ENCODE assay signal across 9 mouse cellular contexts in genomic region chr1:191352786-191353488, GRCm38 (mm10). TPM values are rescaled to one million over a fixed set of nuclear protein-coding genes. Genes with fewer than 3 reads are reported as not detected.
DNase-seq lines count a peak whose midpoint lies in the region; ATAC-seq and TF ChIP-seq lines count a peak whose summit lies in the region.
"Had no signal": no experiment of that assay in that cellular context is flagged by ENCODE, and none has a peak within 500 bp of the region (broad histone marks: within the 10 kb centered on the region; RNA-seq: fewer than 3 reads in every experiment).

No protein-coding gene starts in this region.

- H3K27ac ChIP-seq in ES-E14 (ENCODE audit: insufficient read depth, low read depth, low read length, poor library complexity, severe bottlenecking) = no peak overlapping the region
- 0 out of 2 replicates have a peak overlapping the region, but pooled peaks have one; percentile 5 for H3K27ac ChIP-seq in forebrain, postnatal 0 days (ENCODE audit: low read depth, low read length)
- no peak overlapping the region for H3K27ac ChIP-seq in neural tube, embryonic 11.5 days (ENCODE audit: low read depth, low read length)
- H3K27ac ChIP-seq: midbrain, embryonic 12.5 days had no signal

- no peaks in the 10 kb centered on the region for H3K9me3 ChIP-seq in ES-E14 (ENCODE audit: control insufficient read depth, insufficient read depth, low read depth, low read length)
- no peaks in the 10 kb centered on the region for H3K9me3 ChIP-seq in forebrain, postnatal 0 days (ENCODE audit: low read length)
- H3K9me3 ChIP-seq in neural tube, embryonic 11.5 days (ENCODE audit: control insufficient read depth, low read length) = no peaks in the 10 kb centered on the region
- H3K9me3 ChIP-seq: midbrain, embryonic 12.5 days had no signal

- DNase-seq in left cerebral cortex, adult 18-20 months (ENCODE audit: low spot score in 2 of 2) = peak; percentile 45 to 68
- DNase-seq in left cerebral cortex, adult 11 months (ENCODE audit: low spot score) = no peak
- no peak for DNase-seq in ES-E14 (ENCODE audit: low read depth, low spot score)
- peak; percentile 12 for DNase-seq in brain, embryonic 18.5 days (ENCODE audit: low read depth, low spot score)
- DNase-seq in forebrain, postnatal 0 days = peak; percentile 82
- peak; percentile 57 to 68 for DNase-seq in layer of hippocampus, postnatal 10 days (ENCODE audit: low spot score in 2 of 2)
- peak; percentile 43 for DNase-seq in neural tube, embryonic 11.5 days (ENCODE audit: low spot score)
- no peak for DNase-seq in ovary, postnatal 36 days (ENCODE audit: low spot score)

- in situ Hi-C loops in ES-E14 (cut with MboI; ENCODE audit: low sequenced_read_pairs in 2 of 2, unreplicated experiment in 2 of 2) = loop anchor here (25.0 kb wide), 2 partner anchors 184 to 459 kb away; partner anchors contain the start of gene Nek2 (in 1 of the 2)

- no peak; the same call in 1 of the 2 replicates for ATAC-seq in forebrain, postnatal 0 days
- no peak for ATAC-seq in neural tube, embryonic 11.5 days (ENCODE audit: insufficient read depth, low FRiP score, low TSS enrichment)

- H3K9ac ChIP-seq in ES-E14 (ENCODE audit: insufficient read depth, low read depth, low read length, poor library complexity, severe bottlenecking) = no peak overlapping the region
- no peak overlapping the region for H3K9ac ChIP-seq in forebrain, postnatal 0 days
- no peak overlapping the region for H3K9ac ChIP-seq in neural tube, embryonic 11.5 days (ENCODE audit: low read length)
- H3K9ac ChIP-seq: midbrain, embryonic 12.5 days had no signal

- H3K27me3 ChIP-seq in forebrain, postnatal 0 days (ENCODE audit: insufficient read depth, low read length) = no peaks in the 10 kb centered on the region
- no peaks in the 10 kb centered on the region for H3K27me3 ChIP-seq in neural tube, embryonic 11.5 days (ENCODE audit: control insufficient read depth, insufficient read depth, low read length)
- H3K27me3 ChIP-seq: midbrain, embryonic 12.5 days had no signal

- no peak overlapping the region for H3K4me3 ChIP-seq in ES-E14 (ENCODE audit: insufficient read depth in 1 of 2, low read depth in 1 of 2, low read length in 2 of 2, poor library complexity in 1 of 2, severe bottlenecking in 1 of 2)
- no peak overlapping the region for H3K4me3 ChIP-seq in forebrain, postnatal 0 days (ENCODE audit: low read depth, low read length)
- H3K4me3 ChIP-seq in neural tube, embryonic 11.5 days (ENCODE audit: low read depth, low read length) = no peak overlapping the region
- H3K4me3 ChIP-seq: midbrain, embryonic 12.5 days had no signal

- H3K4me1 ChIP-seq in ES-E14 (ENCODE audit: control insufficient read depth in 2 of 2, insufficient read depth in 2 of 2, low read length in 2 of 2, poor library complexity in 1 of 2) = peaks cover 0 to 3% of the 10 kb centered on the region in 2 experiments; a peak in 1 of 4 replicates
- H3K4me1 ChIP-seq in forebrain, postnatal 0 days (ENCODE audit: insufficient read depth) = no peaks in the 10 kb centered on the region
- H3K4me1 ChIP-seq in neural tube, embryonic 11.5 days (ENCODE audit: control insufficient read depth, insufficient read depth, low read length) = no peaks in the 10 kb centered on the region
- H3K4me1 ChIP-seq: midbrain, embryonic 12.5 days had no signal

- peak; percentile 63 for TF ChIP-seq CTCF in forebrain, postnatal 0 days (IDR thresholded peaks at IDR 0.05; ENCODE audit: low read depth)

- peaks cover 19% of the 10 kb centered on the region for H3K36me3 ChIP-seq in ES-E14 (ENCODE audit: control insufficient read depth, insufficient read depth, low read length, poor library complexity, severe bottlenecking)
- peaks cover 62% of the 10 kb centered on the region for H3K36me3 ChIP-seq in forebrain, postnatal 0 days (ENCODE audit: insufficient read depth)
- H3K36me3 ChIP-seq in neural tube, embryonic 11.5 days (ENCODE audit: control insufficient read depth, insufficient read depth, low read length) = peaks cover 10% of the 10 kb centered on the region

- H3K4me2 ChIP-seq in forebrain, postnatal 0 days (ENCODE audit: low read depth) = no peak overlapping the region
- H3K4me2 ChIP-seq in neural tube, embryonic 11.5 days (ENCODE audit: low read depth) = no peak overlapping the region
- H3K4me2 ChIP-seq: midbrain, embryonic 12.5 days had no signal

- 57% methylated on average over 14 of the region's 14 CpGs for WGBS in forebrain, postnatal 0 days
- WGBS in neural tube, embryonic 11.5 days = 70% methylated on average over 14 of the region's 14 CpGs

TF ChIP-seq in ES-E14, 5 proteins besides CTCF, POLR2A, EP300 and RAD21:
- TF ChIP-seq ZNF384 (IDR thresholded peaks at IDR 0.05; ENCODE audit: low read depth, low read length) = peak; percentile 94
- no peak for TF ChIP-seq ZC3H11A (IDR thresholded peaks at IDR 0.05; ENCODE audit: borderline replicate concordance, low read depth, low read length)
- TF ChIP-seq MAFK (IDR thresholded peaks at IDR 0.05; ENCODE audit: insufficient read depth, low read depth, low read length) = no peak
- TF ChIP-seq CHD2 (IDR thresholded peaks at IDR 0.05; ENCODE audit: low read depth, low read length) = no peak
- no peak for TF ChIP-seq HCFC1 (IDR thresholded peaks at IDR 0.05; ENCODE audit: borderline replicate concordance, insufficient read depth, low read length)

RNA-seq across cellular contexts. Expression of gene Tmem206, which starts 27.2 kb away (rescaled TPM):
- total RNA-seq in left cerebral cortex, adult 18-20 months (2021) = 10 to 100 TPM in 1 of 2 experiments, 1 to 10 TPM in 1; 8.2 to 10.4 TPM
- 9.9 and 12.7 TPM in 2 replicates for total RNA-seq in ES-E14 (2012; rRNA removed)
- 20.2 and 28.3 TPM in 2 replicates for total RNA-seq in forebrain, postnatal 0 days (2014; rRNA removed)
- polyA plus RNA-seq in forebrain, postnatal 0 days (2015; fragmentation: Nextera tagmentation; extraction: Ambion mirVana) = 26.1 and 30.8 TPM in 2 replicates
- 10 to 100 TPM; 12.1 to 12.8 TPM for total RNA-seq in layer of hippocampus, postnatal 10 days (2021)
- 32.3 and 38.5 TPM in 2 replicates for polyA plus RNA-seq in neural tube, embryonic 11.5 days (2014; fragmentation: Nextera tagmentation; extraction: Ambion mirVana)

RNA-seq across cellular contexts. Expression of gene Nenf, which starts 34.9 kb away (rescaled TPM):
- 10 to 100 TPM; 76.1 to 80.3 TPM for total RNA-seq in left cerebral cortex, adult 18-20 months (2021)
- 31.2 and 50.1 TPM in 2 replicates for total RNA-seq in ES-E14 (2012; rRNA removed)
- total RNA-seq in forebrain, postnatal 0 days (2014; rRNA removed) = 170 and 329 TPM in 2 replicates
- 189 and 236 TPM in 2 replicates for polyA plus RNA-seq in forebrain, postnatal 0 days (2015; fragmentation: Nextera tagmentation; extraction: Ambion mirVana)
- total RNA-seq in layer of hippocampus, postnatal 10 days (2021) = 10 to 100 TPM; 74.6 to 89.2 TPM
- polyA plus RNA-seq in neural tube, embryonic 11.5 days (2014; fragmentation: Nextera tagmentation; extraction: Ambion mirVana) = 72.4 and 77.5 TPM in 2 replicates

RNA-seq across cellular contexts. Expression of gene Ppp2r5a, which starts 50.1 kb away (rescaled TPM):
- total RNA-seq in left cerebral cortex, adult 18-20 months (2021) = 10 to 100 TPM; 89.2 to 94.1 TPM
- total RNA-seq in ES-E14 (2012; rRNA removed) = 47.3 and 47.5 TPM in 2 replicates
- total RNA-seq in forebrain, postnatal 0 days (2014; rRNA removed) = 36.6 and 39.2 TPM in 2 replicates
- polyA plus RNA-seq in forebrain, postnatal 0 days (2015; fragmentation: Nextera tagmentation; extraction: Ambion mirVana) = 10.1 and 11.5 TPM in 2 replicates
- total RNA-seq in layer of hippocampus, postnatal 10 days (2021) = 10 to 100 TPM; 56.0 to 59.1 TPM
- polyA plus RNA-seq in neural tube, embryonic 11.5 days (2014; fragmentation: Nextera tagmentation; extraction: Ambion mirVana) = 18.1 and 22.6 TPM in 2 replicates

Comparison
In these comparisons a context has a peak if more than half of its experiments do, and no peak if none do; other contexts are left out.
1. DNase-seq: peak in left cerebral cortex, adult 18-20 months (2 of 2), brain, embryonic 18.5 days (single experiment), forebrain, postnatal 0 days (single experiment), layer of hippocampus, postnatal 10 days (2 of 2) and neural tube, embryonic 11.5 days (single experiment); none in left cerebral cortex, adult 11 months (single experiment), ES-E14 (single experiment) and ovary, postnatal 36 days (single experiment).